Mouse (Mus musculus): ENCODE results near the gene Rasd1.

GRCm38 (mm10) chr11:59941391-59941790 is 23.4 kb downstream of the Rasd1 start:
- TF ChIP-seq CTCF (conservative IDR thresholded peaks at IDR 0.05; ENCODE audit: insufficient read depth, insufficient read length, low read depth, low read length) (no peak), POLR2A (IDR thresholded peaks at IDR 0.05; ENCODE audit: low read depth, low read length) (no peak)
